Mouse (Mus musculus): ENCODE results near the gene 9530068E07Rik. TPM values are rescaled to one million over a fixed set of nuclear protein-coding genes. Genes with fewer than 3 reads are reported as not detected.

9530068E07Rik gene
- polyA plus RNA-seq, 1 experiment: not detected

DNA sequence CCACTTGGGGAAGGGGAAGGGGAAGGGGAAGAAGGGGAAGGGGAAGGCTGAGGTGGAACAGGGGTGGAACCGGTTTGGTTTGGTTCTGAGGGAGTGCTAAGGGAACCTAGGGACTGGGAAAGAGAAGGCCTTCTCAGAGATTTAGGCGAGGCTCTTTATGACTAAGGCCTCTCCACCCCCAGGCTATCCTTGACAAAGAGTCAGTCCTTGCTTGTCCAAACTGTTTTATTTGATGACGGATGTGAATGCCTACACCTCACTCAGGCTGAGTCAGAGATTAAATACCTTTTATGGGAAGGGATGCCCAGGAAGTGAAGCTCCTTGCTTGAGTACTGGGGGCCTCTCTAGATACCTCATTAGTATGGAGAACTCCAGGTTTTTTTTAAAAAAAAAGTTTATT is 52.8 kb downstream of the 9530068E07Rik start:
- H3K4me3 ChIP-seq (ENCODE audit: insufficient read depth, low read depth, low read length): no peak overlapping the region
- 83% methylated on average over 3 of the region's 3 CpGs for WGBS
- no peak overlapping the region for H3K27ac ChIP-seq (ENCODE audit: insufficient read depth, low read depth, low read length)
- H3K4me1 ChIP-seq (ENCODE audit: control insufficient read depth, insufficient read depth, low read length): peaks cover 4% of the 10 kb centered on the region; the same call in 1 of the 2 replicates
- TF ChIP-seq CTCF (IDR thresholded peaks at IDR 0.05; ENCODE audit: insufficient read depth, low read depth, low read length): no peak
- no peak for TF ChIP-seq POLR2A (IDR thresholded peaks at IDR 0.05; ENCODE audit: insufficient read depth, low read depth, low read length)

DNA sequence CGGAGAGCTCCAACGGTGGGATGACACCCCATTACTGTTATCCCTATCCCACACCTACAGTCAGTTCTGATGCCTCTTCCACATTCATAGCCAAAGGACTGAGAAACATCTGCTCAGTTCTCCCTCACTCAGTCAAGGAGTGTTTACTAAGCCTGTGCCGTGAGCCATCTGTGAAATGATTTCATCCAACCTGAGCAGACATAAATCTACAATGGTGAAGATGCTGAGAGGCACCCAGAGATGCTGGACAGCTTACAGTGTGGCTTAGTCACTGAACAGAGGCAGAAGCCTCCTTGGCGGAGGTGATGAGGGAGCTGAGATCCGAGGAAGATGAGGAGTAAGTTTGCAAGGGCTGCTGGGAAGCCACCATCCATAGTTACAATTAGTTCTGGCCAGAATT is 62.1 kb downstream of the 9530068E07Rik start:
- no peaks in the 10 kb centered on the region for H3K4me1 ChIP-seq (ENCODE audit: control insufficient read depth, insufficient read depth, low read length)
- 92% methylated on average over 5 of the region's 5 CpGs for WGBS
- no peak overlapping the region for H3K27ac ChIP-seq (ENCODE audit: insufficient read depth, low read depth, low read length)
- no peak overlapping the region for H3K4me3 ChIP-seq (ENCODE audit: insufficient read depth, low read depth, low read length)
- TF ChIP-seq CTCF (IDR thresholded peaks at IDR 0.05; ENCODE audit: insufficient read depth, low read depth, low read length) (no peak), POLR2A (IDR thresholded peaks at IDR 0.05; ENCODE audit: insufficient read depth, low read depth, low read length) (no peak)

Other genes with a start within 250 kb of the 9530068E07Rik start
- not detected in 2 replicates for gene Olfr1371, start 182.4 kb upstream of the 9530068E07Rik start, polyA plus RNA-seq (2012; ENCODE audit: insufficient read depth, insufficient read length, low replicate concordance, missing spikeins)
- gene Skp1a, start 164.4 kb upstream of the 9530068E07Rik start, polyA plus RNA-seq (2012; ENCODE audit: insufficient read depth, insufficient read length, low replicate concordance, missing spikeins): 531 TPM in 1 of 2 replicates, not detected in the other
- 377 and 809 TPM in 2 replicates for gene Tcf7, start 113.4 kb upstream of the 9530068E07Rik start, polyA plus RNA-seq (2012; ENCODE audit: insufficient read depth, insufficient read length, low replicate concordance, missing spikeins)
- 374 TPM in 1 of 2 replicates, not detected in the other for gene Vdac1, start 35.6 kb upstream of the 9530068E07Rik start, polyA plus RNA-seq (2012; ENCODE audit: insufficient read depth, insufficient read length, low replicate concordance, missing spikeins)

Measured in olfactory bulb, adult 2 months (tissue).